Mouse (Mus musculus): ENCODE results near the gene Ldlr.
A peak's percentile ranks its signal among the peaks of the same experiment; 100 is the strongest.
"Not testable (repeated sequence)": the region's sequence is repeated elsewhere in the genome, so short reads cannot be mapped to it uniquely, and the experiment has no call there.

Gene Ldlr

DNA sequence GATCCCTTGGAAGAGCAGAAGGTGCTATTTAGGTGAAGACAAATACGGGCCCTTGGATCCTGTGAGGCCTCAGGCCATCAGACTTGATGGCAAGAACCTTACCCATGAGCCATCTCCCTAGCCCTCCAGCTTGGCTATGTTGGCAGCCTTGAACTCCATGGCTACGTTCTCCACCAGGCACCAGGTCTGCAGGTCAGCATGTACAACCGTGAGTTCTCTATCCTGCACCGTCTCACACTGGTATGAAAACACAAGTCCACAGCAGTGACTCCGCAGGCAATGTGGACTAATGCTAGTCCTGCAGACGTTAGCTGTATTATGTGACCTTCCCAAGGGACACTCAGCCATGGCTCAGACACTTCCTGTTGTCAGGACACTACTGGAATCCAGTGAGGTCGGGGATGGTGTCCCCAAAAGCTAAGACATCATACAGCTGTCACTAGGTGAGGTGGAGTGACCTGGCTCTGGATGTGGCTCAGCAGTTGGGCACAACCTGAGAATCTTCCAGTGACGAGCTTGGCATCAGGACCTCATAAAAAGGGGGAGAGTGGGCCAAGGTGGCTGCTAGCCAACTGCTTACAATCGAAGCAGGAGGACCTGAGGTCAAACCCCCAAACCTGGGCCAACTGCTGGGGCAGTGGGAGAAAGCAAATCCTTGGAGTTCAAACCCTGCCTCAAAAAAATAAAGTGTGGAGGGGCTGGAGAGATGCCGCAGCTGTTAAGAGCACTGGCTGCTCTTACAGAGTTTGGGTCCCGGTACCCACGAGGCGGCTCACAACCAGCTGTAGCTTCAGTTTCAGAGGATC is 31.4 kb downstream of the Ldlr start:
- DNase-seq (ENCODE audit: low spot score in 2 of 2) = no peak

DNA sequence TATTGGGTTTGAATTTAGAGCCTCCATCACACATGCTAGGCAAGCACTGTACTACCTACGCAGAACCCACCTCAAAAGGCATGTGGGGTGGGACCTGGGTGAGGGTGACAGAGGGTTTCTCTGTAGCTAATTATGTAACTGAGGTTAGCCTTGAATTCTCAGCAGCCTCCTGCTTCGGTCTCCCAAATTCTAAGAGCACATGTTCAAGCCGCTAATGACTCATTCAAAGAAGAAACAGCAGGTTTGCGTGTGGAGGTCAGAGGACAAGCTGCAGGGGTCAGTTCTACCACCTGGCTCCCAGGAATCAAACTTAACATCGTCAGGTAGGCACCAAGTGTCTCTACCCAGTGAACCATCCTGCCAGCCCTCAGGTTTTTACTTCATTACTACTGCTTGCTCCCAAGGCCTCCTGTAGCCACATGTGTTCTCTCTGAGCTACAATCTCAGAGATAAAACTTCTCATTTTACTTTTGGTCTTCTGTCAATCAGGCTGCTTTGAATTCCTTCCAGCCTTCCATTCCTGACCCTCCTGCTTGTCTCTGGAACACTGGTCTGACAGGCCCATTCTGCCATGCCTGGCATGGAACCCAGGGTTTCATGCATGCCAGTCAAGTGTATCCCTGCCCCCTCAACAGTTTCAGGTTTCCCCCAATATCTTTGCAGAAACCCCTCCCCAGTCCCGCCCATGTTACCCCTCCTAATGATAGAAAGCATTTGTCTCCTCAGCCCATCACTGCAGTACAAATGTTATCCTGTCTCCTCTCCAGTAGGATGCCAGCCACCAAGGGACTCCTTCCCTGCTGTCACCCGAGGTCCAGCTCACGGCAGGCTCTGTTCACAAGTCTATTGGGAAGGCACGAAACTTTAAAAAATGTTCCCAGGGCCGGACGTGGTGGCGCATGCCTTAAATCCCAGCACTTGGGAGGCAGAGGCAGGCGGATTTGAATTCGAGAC is 35.6 kb downstream of the Ldlr start:
- DNase-seq (ENCODE audit: low spot score in 2 of 2) = no peak

DNA sequence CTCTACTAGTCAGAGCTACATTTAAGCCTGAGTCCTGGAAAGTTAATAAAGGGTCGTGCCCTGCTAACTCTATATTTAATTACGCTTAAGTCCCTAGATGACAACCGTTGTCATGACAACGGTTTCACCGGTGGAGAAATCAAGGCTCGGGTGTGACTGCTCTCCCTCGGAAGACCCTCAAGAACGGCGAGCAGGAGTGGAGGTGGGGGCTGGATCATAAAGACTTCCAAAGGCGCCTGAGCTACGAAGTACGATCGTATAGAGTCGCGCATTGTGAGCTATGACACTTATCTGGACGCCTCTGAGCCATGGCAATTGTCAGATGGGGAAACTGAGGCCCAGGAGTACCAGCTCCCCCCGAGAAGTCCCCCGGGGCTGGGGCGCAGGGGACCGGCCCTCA is 36.4 kb downstream of the Ldlr start:
- no peak for DNase-seq (ENCODE audit: low spot score in 2 of 2)

DNA sequence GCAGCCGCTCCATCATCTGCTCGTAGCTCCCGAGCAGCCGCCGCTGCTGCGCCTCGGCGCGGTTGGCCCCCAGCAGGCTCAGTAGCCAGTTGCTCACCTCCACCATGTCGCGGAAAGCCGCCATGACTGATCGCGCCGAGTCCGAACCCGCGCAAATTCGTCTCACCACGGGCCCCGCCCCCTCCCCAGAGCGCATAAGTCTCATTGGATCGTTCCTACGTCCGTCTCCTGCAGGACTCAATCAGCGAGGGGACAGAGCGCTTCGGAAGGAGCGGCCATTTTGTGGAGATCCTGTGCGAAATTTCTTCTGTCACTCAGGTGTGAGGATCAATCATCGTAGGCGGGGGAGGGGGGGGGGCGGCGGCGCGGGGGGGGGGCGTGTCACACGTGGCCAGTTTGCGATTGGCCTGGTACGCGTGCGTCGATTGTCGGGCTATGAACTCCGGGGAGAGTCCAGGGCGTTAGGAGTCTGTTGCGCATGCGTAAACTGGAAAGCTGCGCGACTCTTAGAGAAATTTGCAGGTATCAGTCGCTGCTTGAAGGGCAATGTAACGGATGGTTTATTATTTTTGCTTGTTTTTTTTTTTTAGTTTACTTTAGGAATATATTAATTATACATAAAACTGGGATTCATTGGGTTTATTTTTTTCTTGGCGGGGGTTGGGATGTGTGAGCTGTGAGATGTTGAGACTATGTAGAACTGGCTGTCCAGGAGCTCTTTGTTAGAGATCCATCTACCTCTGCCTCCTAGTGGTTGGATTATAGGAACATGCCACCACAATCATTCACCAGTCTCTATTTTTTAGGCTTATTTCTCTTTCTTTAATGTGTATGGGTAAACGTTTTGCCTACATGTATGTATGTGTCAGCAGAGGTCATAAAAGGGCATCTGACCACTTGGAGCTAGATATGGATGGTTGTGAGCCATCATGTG is 37.1 kb downstream of the Ldlr start, which contains the start of gene Spc24:
Gene Spc24, minus strand, starts transcription at position 149 of the 934 bp plus-strand sequence.
- DNase-seq (ENCODE audit: low spot score in 2 of 2) = peak; percentile 94 to 96

DNA sequence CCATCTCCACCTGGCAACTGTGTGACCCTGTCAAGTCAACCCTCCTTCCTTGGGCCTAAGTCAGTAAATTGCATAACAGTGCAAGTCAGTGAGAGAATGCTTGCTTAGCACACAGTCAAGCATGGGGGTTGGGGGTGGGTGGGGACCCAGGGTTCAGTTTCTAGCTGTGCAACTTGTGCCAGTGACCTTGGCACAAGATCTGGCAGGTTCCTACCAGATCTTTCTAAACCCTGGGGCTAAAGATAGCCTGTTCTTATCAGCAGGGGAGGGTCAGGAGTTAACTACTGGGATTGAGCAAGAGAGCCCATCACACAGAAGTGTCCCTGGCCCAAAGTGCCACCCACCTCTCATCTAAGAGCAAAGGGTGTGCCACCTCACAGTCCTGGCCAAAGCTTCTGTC is 38.9 kb downstream of the Ldlr start:
- DNase-seq (ENCODE audit: low spot score in 2 of 2) = no peak

DNA sequence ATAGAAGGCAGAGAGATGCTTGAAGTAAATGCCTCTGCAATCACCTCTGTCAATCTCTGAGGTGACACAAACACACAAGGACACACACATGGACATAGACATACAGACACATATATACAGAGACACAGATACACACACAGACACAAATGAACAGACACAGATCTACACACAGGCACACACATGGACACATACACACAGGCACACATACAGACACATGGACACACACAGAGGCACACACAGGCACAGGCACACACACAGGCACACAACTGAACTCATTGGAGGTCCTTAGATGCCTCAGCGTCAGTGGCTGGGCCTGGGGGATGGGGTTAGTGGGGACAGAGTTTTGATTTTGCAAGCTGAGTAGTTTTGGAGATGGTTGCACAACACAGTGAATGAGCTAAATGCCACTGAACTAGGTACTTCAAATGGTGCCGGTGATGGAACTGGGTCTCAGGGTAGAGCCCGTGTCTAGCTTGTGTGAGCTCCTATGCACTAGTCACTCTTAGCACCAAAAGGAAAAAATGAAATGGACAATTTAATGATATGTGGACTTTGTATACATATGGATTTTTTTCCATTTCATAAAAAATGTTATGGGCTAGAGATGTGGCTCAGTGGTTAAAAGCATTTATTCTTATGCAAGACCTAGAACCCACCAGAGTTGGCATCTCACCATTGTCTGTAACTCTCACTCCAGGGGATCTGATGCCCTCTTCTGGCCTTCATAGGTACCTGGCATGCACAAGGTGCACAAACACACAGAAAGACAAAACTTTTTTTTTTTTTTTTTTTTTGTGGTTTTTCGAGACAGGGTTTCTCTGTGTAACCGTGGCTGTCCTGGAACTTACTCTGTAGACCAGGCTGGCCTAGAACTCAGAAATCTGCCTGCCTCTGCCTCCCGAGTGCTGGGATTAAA is 41.1 kb downstream of the Ldlr start:
- DNase-seq (ENCODE audit: low spot score in 2 of 2) = no peak

DNA sequence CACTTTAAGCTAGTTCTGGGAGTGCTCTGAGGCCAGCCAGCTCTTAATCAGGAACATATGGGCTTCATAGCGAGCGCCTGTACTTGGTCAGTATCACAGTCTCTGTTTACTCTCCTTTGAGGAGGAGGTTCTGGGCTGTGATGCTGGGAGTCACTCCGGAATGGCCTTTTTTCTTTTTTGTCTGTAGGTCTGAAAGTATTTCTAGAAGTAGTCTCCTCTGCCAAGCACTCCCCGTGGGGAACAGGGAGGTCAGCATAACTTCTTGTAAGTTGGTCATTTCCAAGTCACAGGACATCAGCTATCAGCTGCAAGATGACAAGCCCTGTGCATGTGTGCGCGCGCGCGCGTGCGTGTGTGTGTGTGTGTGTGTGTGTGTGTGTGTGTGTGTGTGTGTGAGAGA is 44.6 kb downstream of the Ldlr start:
- DNase-seq (ENCODE audit: low spot score in 2 of 2) = no peak

DNA sequence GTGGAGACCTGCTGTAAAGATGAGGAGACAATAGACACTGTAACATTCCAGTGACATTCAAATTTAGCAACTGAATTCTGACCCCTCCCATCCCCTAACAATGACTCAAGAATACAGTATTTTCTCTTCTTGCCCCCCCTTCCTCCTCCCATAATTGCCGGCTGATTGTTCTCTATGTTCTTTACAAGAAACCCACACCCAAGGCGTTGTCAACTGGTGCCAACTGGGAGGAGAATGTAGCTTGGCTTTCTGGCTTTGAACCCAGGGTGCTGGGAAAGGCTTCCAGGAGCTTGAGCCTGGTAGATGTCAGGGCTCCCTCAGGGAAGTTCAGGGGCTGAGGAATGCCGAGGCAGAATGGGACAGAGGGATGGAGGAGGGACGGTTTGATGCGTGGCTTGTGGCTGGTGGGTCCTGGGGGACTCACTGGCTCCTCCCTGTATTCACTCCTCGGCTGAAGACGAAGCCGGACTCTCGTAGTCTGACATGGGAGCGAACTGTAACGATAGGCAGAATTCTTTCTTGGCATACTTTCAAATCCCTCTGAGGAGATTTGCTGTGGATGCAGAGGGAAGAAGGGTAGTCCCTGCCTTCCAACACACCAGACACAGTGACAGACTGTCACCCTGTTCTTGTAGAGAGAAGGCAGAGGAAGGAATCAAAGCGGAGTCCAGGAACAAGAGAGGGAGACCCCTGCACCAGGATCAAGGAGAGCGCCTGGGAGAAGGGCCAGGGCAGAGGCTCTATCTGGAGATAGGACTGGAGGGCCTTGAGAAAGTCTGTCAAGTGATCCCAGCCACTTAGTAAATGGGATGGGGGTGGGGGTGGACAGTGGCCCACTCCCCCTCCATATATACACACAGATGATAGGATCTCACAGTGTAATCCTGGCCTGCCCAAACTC is 45.5 kb downstream of the Ldlr start:
- no peak for DNase-seq (ENCODE audit: low spot score in 2 of 2)

DNA sequence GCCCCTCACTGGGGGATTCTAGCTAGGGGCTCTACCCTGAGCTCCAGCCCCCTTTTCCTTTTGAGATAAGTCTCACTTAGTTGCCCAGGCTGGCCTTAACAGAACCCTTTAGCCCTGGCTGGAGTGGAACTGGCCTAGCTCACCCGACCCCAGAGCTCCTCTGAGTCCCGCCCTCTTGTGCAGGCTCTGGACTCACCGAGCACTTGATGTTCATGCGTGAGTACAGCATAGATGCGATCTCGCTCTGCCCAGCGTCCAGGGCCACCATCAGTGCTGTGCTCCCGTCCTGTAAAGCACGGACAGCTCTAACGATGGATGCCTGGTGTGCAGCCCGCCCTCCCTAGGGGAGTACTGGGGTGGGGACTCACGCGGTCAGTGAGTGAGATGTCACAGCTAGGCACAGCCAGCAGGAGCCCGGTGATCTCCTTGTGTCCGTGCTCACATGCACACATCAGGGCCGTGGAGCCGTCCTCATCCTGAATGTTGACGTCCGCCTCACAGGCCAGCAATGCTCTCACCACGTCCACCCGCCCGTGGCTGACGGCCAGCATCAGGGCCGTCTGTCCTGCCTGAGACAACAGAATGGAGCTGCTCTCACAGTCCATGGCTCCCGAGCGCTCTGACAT is 46.4 kb downstream of the Ldlr start:
- no peak for DNase-seq (ENCODE audit: low spot score in 2 of 2)

DNA sequence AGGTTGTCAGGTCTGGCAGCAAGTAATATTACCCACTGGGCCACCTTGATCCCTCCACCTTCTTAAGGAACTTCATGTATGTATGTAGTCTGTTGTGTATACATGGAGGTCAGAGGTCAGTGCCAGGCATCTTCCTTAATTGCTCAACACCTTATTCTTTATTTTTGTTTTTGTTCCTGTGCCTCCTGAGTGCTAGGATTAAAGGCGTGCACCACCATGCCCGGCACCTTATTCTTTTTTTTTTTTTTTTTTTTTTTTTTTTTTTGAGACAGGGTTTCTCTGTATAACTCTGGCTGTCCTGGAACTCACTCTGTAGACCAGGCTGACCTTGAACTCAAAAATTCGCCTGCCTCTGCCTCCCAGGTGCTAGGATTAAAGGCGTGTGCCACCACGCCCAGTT is 50.1 kb downstream of the Ldlr start:
- DNase-seq (ENCODE audit: low spot score in 2 of 2) = not testable (repeated sequence)

DNA sequence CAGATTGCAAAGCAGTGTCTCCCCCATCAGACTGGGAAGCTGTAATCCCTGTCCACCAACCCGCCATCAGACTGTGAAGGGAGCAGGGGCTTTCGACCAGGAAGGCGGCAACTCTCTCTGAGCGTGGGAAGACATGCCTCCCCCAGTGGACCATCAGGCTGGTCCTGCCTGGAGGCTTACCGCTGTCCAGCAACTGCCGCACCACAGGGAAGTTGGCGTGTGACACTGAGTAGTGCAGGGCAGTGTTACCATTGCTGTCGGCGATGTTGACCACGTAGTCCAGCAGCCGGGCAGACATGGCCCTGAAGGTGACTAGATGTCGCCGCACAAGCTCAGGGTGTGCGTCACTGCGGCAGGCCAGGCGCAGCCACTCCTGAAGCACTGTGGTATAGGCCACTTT is 51.1 kb downstream of the Ldlr start:
- no peak for DNase-seq (ENCODE audit: low spot score in 2 of 2)

DNA sequence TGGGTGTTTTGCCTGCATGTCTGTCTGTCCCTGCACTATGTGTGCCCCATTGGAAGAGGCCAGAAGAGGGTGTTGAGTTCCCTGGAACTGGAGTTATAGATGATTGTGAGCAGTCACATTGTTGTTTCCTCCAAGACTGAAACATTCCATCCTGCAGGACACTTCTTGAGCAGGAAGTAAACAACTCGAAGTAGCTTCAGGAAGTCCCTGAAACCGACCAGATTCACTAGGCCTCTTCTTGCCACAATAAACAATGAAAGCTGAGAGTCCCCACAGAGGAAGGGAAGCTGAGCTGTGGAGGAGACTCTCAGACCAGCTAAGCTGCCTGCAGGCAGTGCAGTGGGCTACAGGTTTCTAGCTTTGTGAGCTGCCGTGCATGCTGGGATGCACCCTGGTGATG is 54.4 kb downstream of the Ldlr start:
- DNase-seq (ENCODE audit: low spot score in 2 of 2) = no peak

DNA sequence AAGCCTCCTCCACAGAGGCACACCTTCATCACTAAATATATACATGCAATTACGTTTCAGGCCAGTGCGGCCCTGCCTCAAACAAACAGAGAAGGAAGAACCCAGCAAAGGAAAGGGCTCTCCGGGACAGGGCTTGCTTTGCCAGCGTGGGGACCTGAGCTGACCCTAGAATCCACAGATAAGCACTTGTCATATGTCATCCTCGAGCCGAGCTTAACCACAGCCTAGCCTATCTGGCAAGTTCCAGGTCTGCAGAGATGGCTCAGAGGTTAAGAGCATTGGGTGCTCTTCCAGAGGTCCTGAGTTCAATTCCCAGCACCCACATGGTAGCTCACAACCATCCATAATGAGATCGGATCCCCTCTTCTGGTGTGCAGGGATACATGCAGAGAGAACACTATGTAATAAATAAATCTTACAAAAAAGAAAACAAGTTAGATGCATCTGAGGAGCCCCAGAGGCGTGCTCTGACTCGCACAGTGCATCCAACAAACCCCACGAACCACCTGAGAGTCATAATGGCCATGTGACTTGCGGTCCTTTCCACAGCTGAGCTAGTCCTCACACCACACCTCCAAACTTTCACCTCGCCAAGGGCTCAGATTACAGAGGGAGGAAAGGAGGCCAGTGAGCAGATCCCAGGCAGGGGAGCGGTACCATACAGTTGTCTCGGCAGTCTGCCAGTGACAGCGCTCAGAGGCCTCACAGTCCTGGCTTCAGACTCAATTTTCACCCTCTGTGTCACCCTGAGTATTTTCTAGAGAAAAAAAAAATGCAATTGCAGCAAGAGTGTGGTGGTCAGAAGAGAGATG is 58.6 kb downstream of the Ldlr start:
- no peak for DNase-seq (ENCODE audit: low spot score in 2 of 2)

DNA sequence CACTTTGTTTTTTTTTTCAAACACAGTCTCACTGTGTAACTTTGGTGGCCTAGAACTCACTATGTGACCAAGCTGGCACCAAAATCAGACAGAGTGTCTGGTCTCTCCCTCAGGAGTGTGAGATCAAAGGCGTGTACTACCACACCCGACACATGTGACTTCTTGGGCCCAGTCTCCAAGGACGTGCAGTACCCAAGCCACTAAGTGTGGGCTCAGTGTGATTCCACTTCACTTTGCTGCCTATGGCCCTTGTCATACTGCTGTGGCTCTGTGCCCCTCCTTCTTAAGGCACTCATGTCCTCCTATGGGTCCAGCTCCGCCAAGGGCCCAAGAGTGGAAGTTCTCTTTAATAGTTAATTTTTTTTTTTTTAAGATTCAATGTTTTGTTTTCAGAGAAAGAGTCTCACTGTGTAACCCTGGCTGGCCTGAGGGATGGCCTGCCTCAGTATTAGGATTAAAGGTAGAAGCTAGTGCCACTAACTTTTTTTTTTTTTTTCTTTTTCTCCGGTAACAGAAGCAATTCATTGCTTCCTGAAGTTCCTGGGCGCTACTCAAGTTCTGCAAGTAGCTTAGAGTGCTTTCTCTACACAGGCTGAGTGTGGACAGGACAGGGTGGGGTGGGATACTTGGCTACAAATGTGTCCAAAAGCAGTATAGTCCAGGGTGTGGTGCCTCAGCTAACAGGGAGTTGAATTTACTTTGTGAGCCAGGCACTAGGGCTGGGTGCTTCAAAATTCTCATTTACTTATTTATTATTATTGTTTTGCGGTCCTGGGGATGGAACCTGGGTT is 61.4 kb downstream of the Ldlr start:
- DNase-seq (ENCODE audit: low spot score in 2 of 2) = no peak

DNA sequence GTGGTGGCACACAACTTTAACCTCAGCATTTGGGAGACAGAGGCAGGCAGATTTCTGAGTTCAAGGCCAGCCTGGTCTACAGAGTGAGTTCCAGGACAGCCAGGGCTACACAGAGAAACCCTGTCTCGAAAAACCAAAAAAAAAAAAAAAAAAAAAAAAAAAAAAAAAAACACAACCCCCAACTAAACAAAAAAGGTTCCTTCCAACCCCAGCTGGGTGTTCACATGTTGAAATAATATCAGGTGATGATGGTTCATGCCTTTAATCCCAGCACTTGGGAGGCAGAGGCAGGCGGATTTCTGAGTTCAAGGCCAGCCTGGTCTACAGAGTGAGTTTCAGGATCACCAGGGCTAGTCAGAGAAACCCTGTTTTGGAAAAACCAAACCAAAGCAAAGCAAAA is 63.0 kb downstream of the Ldlr start:
- not testable (repeated sequence) for DNase-seq (ENCODE audit: low spot score in 2 of 2)

DNA sequence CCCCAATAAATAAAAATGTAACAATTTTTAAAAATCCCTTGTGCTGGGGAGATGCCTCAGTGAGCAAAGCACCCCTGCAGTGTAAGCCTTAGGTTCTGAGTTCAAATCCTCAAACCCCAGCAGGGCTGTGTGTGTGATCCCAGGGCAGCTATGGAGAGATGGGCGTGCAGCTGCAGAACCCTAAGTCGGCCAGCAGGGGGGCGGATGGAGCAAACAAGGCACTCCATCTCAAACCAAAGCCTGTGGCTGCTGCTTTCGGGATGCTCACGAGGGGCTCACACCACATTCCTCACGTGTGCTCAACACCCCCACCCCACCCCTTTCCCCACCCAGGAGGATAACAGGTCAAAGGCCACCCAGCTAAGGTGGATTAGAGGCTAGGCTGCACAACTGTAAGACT is 63.6 kb downstream of the Ldlr start:
- peak; percentile 20 to 72 for DNase-seq (ENCODE audit: low spot score in 2 of 2)

DNA sequence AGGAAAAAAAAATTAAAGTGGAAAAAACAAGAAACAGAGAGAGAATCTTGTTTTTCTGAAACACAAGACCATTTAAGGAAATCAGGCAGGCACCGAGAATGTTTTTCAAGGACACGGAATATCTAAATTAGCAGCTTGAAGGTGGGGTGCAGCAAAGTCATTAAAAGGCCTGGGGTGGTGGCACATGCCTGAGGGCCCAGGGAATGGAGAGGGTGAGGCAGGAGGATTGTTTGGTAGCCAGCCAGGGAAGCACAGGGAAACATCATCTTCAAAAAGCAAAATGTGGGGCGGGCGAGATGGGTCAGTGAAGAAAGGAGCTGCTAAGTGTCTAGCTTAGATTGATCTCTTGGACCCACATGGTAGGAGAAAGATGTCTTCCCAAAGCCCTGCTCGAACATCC is 64.4 kb downstream of the Ldlr start:
- no peak for DNase-seq (ENCODE audit: low spot score in 2 of 2)

All from thymus, postnatal 10 days (tissue).